Mouse (Mus musculus): ENCODE data around the gene Muc3a.
A peak's percentile ranks its signal among the peaks of the same experiment; 100 is the strongest.

The Muc3a gene

GRCm38 (mm10) chr5:137212289-137212688 lies at the start of gene Muc3a:
TSS of gene Muc3a (minus strand) at chr5:137212389.
- DNase-seq (ENCODE audit: low spot score), result no peak

- DNase-seq (ENCODE audit: low spot score), result peak; percentile 28
Measured at GRCm38 (mm10) chr5:137211114-137211829, 917 bp downstream of the Muc3a start.

GRCm38 (mm10) chr5:137210689-137211088 lies 1.5 kb downstream of the Muc3a start:
- no peak for DNase-seq (ENCODE audit: low spot score)

- no peak for DNase-seq (ENCODE audit: low spot score)
Measured at GRCm38 (mm10) chr5:137205301-137205700, 6.9 kb downstream of the Muc3a start.

GRCm38 (mm10) chr5:137194488-137195120 lies 17.6 kb downstream of the Muc3a start:
- no peak for DNase-seq (ENCODE audit: low spot score)

- no peak for DNase-seq (ENCODE audit: low spot score)
Measured at GRCm38 (mm10) chr5:137193279-137193952, 18.8 kb downstream of the Muc3a start.

GRCm38 (mm10) chr5:137189326-137189725 lies 22.9 kb downstream of the Muc3a start:
- DNase-seq (ENCODE audit: low spot score), result peak; percentile 48

- DNase-seq (ENCODE audit: low spot score), result no peak
Measured at GRCm38 (mm10) chr5:137185362-137185761, 26.8 kb downstream of the Muc3a start.

- no peak for DNase-seq (ENCODE audit: low spot score)
Measured at GRCm38 (mm10) chr5:137179646-137180374, 32.4 kb downstream of the Muc3a start.

- no peak for DNase-seq (ENCODE audit: low spot score)
Measured at GRCm38 (mm10) chr5:137173967-137174366, 38.2 kb downstream of the Muc3a start.

- no peak for DNase-seq (ENCODE audit: low spot score)
Measured at GRCm38 (mm10) chr5:137172591-137172990, 39.6 kb downstream of the Muc3a start.

- DNase-seq (ENCODE audit: low spot score), result no peak
Measured at GRCm38 (mm10) chr5:137171478-137171877, 40.7 kb downstream of the Muc3a start.

GRCm38 (mm10) chr5:137170836-137171380 lies 41.3 kb downstream of the Muc3a start:
- DNase-seq (ENCODE audit: low spot score), result no peak

- DNase-seq (ENCODE audit: low spot score), result no peak
Measured at GRCm38 (mm10) chr5:137167539-137167938, 44.6 kb downstream of the Muc3a start.

- no peak for DNase-seq (ENCODE audit: low spot score)
Measured at GRCm38 (mm10) chr5:137166012-137166411, 46.2 kb downstream of the Muc3a start.

GRCm38 (mm10) chr5:137161853-137162252 lies 50.3 kb downstream of the Muc3a start:
- no peak for DNase-seq (ENCODE audit: low spot score)

- DNase-seq (ENCODE audit: low spot score), result peak; percentile 17
Measured at GRCm38 (mm10) chr5:137159461-137159860, 52.7 kb downstream of the Muc3a start.
